Mouse (Mus musculus): ENCODE measurements around the gene Polr3g.
"Not testable (repeated sequence)": the region's sequence is repeated elsewhere in the genome, so short reads cannot be mapped to it uniquely, and the experiment has no call there.

Gene Polr3g

DNA sequence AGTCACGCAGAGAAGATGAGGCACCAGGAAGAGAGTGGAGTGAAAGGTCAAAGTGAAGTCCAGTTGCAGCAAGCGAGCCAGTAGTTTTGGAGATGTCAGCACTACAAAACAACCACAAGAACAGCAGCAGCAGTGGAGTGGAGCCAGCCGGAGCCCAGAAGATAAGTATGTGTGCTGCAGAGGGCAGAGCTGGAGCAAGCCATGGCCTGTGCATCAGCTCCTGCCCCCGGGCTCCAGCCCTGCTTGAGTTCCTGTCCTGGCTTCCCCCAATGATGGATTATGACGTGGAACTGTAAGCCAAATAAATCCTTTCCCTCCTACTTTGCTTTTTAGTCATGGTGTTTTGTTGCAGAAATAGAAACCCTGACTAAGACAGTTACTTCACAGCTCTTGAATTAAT, 26.6 kb downstream of the Polr3g start:
- DNase-seq, result no peak

DNA sequence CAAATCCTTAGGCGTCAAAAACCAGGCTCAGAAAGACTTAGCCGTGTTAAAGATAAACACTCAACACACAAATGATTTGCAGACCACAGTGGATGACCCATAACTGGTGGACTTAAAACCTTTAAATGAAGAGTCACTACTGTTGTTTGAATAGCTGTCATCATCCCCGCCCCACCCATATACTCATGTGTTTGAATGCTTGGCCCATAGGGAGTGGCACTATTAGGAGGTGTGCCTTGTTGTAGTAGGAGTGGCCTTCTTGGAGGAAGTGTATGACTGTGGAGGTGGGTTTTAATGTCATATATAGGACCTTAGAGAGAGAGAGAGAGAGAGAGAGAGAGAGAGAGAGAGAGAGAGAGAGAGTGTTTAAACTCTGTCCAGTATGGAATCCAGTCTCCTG, 27.7 kb downstream of the Polr3g start:
- no peak for DNase-seq

- DNase-seq, result no peak
Observed at GRCm38 (mm10) chr13:81675333-81675732, 35.5 kb downstream of the Polr3g start.

DNA sequence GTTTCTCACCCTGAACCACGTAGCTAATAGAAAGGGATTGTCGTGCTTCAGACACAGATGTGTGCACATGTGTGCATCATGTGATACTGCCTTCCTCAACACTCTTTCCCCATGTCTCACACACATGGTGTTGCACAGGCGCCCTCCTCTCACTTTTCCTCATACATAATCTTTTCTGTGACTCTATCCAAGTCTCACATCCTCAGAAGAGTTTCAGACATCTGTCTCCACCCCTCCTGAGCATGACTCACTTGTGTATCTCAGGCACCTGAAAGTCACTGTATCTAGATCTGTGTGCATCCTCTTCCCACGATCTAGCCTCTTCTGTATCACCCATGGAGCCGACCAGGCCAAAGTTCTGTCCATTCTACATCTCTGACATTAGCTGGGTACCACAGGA, 43.1 kb downstream of the Polr3g start:
- no peak for DNase-seq

- DNase-seq, result no peak
Observed at GRCm38 (mm10) chr13:81664331-81664698, 46.5 kb downstream of the Polr3g start.

DNA sequence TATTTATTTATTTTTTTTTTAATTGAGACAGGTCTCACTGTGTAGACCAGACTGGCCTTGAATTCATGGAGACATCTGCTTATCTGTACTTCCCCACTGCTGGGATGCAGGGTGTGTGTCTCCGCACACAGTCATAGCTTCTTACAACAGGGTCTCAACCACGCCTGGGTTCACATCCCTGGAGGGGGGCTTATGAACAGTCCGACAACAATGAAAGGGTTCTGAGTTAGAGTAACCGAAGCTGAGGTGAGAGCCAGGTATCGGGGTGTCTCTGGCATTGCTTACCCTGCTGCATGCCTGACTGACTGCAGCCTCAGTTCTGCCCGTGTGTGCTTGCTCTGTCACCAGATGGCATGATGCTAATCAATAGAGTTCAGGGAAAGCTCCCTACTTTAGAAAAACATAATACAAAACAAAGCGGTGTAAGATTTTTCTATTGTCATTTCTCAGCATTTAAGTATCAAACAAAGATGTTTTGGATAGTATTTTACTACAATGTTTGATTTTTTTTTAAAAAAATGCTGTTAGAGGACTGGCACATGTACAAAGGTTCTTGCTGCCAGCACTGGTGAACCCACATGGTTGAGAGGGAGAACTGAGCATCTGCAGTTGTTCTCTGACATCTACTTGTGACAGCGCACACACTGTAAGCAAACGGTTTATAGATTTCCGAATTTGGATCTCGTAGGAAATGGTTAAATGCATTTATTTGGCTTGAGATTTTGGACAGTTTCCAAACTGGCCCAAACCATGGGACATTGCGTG, 47.1 kb downstream of the Polr3g start:
- no peak for DNase-seq

DNA sequence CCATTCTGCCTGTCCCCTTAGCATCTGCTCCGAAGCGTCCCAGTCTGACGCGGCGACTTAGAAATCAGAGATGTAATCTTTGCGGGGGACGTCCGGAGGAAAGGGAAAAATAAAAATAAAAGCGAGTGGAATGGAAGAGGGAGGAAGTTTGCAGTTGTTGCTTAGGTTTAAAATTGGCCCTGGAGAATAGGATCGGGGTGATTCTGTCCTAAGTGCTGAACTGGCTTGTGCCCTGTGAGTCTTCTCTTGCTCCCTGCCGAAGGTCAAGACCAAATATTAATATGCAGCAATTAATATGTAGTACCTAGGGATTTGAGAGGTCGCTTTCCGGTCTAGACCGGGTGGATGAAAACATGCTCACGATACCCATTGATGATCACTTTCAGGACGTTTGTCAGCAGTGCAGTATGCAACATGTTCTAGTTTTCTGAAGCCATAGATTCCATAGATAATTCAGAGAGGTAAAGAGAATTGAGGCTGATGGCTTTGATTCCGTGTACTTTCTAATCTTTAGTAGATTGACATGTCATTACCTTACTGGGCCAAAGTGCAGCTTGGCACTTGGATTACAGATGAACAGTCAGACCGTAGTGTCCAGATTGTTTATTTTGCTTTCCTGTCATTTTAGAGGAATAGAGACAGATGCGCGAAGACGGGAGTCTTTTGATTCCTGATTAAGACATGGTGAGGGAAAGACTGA, 52.6 kb downstream of the Polr3g start:
- no peak for DNase-seq

GRCm38 (mm10) chr13:81657351-81658052, 53.3 kb downstream of the Polr3g start, which contains the start of gene Lysmd3:
TSS of gene Lysmd3 (plus strand) at chr13:81657663.
- DNase-seq, result peak; percentile 93

- no peak for DNase-seq
Observed at GRCm38 (mm10) chr13:81657008-81657350, 53.8 kb downstream of the Polr3g start.

DNA sequence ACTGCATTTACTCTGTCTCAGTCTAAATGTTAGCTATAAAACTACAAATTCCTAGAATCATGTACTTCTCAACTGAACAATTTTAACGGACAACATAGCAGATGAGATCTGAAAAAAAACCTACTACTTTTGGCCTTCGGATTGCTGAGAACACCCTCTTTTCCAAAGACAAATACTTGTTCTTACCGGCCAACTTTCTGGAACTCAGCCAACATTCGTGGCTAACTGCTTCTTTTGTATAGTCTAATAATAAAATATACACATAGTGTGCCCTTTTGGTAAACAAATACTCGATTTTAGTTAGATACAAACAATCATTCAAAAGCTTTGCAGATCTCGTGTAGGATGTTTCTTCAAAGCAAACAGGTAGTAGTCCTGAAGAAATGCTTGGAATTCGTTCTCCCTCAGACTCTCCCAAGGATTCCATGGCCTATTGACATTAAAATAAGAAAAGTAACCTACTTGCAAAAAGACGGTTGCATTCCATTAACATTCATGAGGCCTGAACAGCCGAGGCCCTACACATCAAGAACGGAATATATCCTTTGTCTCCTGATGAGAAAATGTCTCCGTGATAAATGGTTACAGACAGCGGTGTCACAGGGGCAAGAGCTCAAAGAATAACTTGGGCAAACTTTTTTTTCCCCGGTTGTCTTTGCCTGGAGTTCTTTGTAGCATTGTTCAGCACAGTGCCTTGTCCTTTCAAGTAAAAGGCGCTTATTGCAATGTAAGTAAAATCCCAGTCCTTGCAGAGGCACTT, 54.5 kb downstream of the Polr3g start:
- no peak for DNase-seq

- DNase-seq, result not testable (repeated sequence)
Observed at GRCm38 (mm10) chr13:81650382-81650781, 60.4 kb downstream of the Polr3g start.

DNA sequence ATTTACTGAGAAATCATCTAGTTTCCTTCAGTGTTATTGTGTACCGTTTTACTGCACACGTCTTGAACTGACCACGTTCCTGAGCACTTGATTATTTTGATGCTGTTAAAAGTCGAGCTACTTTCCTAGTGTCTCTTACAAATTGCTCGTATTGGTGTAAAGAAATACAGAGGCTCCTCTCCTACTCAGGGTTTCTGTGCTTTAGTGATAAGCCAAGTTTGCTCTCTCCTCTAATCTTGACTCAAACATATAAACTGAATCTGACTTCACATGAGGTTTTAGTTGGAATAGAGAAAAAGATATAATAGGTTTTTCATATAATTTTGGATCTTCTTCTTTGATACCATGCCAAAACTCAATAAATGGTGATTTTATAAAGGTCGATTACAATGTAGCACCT, 64.5 kb downstream of the Polr3g start:
- no peak for DNase-seq

DNA sequence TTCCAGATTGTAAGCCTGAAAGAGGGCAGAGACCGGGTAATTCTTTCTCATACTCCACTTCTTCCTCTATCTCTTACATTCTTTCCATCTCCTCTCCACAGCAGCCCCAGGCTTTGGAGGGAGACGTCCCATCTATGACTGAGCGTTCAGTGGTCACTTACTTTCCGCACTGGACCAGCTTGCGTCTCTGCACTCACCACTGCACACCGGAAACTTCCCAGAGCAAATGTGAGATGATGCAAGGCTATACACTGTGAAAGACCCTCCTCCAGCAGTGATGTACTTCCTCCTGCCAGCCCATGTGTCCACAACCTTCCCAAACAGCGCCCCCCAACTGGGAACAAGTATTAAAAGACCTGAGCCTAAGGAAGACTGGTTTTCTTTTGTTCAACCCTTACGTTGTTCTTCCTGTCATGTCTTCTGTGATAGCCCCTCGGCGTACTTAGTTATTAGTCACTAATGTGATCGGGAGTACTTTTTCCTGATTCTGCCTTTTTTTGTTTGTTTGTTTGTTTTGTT, 66.7 kb downstream of the Polr3g start:
- DNase-seq, result no peak

DNA sequence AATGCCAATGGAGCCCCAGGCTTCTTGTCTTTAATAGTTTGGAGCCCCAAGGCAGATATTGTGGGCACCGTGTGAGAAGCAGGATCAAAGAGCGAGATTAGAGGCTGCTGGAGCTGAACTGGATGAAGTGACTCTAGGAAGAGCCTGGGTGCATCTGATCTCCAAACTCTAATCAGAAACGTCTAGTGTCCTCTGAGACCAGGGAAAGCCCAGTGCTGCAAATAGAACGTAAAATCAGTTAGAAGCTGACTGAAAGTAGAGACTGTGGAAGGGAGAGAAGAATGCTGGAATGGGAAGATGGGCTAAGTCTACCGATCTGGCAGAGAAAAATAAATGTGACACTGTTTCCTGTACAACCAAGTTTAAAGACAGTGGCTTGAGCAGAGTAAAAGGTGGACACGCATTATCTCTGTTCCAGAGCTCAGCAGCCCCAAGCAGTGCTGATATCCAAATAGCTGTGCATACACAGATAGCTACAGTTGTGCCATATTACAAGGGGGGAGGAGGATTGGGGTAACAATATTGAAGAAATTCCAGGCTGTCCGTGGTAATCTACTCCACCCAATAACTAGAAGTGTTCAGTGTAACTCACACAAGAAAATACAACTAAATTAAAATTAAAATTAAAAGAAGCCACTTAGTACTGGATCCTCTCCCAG, 68.2 kb downstream of the Polr3g start:
- no peak for DNase-seq

DNA sequence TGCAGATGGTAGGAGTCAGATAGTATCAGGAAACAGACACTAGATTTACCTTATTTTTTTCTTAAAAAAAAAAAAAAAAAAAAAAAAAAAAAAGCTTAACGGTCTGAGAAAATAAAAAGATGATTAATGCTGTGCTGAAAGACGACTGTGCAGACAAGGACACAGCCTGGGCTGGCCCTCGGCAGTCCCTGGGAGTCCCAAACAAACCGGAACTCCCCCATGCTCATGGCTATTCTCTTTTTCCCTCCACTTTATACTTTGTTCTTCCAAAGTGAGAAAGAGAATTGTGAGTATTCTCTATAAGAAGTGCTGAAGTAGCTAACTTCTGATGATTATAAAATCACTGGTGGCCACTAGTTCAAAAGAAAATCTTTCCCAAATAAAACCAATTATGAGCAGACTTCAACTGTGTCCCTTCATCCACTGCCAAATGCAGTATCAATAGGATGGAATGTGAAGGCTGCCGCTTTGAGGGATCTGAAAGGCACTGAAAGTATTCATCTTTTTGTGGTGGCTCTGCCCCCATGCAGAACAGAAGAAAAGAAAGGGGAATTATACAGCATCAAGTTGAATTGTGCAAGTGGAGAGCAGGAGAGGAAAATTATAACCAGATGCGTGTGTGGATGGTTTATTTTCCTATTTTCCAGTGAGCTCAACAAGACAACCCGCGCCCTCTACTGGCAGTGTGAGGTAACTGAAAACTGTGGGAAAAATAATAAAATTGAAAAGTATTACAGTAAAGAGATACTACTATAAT, 69.3 kb downstream of the Polr3g start:
- DNase-seq, result peak; percentile 76

- no peak for DNase-seq
Observed at GRCm38 (mm10) chr13:81640881-81641280, 69.9 kb downstream of the Polr3g start.

- no peak for DNase-seq
Observed at GRCm38 (mm10) chr13:81639624-81640023, 71.2 kb downstream of the Polr3g start.

GRCm38 (mm10) chr13:81632720-81633415, 77.9 kb downstream of the Polr3g start, which contains the start of gene Adgrv1:
TSS of gene Adgrv1 (minus strand) at chr13:81633154.
- peak; percentile 60 for DNase-seq

DNA sequence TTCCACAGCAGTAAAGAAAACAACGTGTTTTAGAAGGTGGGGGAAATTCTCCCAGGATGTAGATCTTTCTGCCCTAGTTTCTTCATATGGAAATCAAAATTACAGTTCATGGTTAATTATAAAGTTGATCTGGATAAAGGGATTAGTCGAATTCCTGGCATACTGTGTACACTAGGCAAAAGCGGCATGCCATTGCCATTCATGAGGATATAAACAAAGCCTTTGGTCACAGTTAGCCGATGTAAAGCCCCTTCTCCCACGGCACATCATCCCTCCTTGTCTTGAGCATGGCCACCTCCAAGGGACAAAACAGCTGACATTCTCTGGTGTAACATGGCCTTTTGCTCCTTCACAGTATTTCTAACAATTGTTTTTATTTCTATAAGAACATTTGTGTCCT, 80.2 kb downstream of the Polr3g start:
- no peak for DNase-seq

DNA sequence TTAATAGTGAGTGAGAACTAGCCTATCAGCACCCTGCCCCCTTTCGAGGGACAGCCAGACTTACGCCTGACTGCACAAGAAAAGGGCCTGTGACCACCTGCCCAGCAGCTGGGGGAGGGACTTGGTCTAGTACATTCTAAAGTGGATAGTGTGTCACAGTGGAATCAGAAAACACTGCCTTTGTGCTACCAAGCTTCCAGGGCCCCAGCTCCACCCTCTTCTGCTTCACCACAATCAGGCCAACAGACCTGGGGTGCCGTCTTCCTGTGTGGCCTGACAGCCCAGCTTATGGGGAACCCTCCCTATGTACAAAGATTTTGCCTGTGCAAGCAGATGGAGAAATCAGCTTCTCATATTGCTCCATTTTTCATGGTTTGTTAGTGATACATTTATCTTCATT, 81.4 kb downstream of the Polr3g start:
- DNase-seq, result no peak

- no peak for DNase-seq
Observed at GRCm38 (mm10) chr13:81628631-81629190, 82.1 kb downstream of the Polr3g start.
